Mouse (Mus musculus): Measurements from ENCODE around the gene Snx18. TPM values are rescaled to one million over a fixed set of nuclear protein-coding genes. Genes with fewer than 3 reads are reported as not detected.

Snx18 gene
- polyA plus RNA-seq, 1 experiment, result 19.9 TPM

DNA sequence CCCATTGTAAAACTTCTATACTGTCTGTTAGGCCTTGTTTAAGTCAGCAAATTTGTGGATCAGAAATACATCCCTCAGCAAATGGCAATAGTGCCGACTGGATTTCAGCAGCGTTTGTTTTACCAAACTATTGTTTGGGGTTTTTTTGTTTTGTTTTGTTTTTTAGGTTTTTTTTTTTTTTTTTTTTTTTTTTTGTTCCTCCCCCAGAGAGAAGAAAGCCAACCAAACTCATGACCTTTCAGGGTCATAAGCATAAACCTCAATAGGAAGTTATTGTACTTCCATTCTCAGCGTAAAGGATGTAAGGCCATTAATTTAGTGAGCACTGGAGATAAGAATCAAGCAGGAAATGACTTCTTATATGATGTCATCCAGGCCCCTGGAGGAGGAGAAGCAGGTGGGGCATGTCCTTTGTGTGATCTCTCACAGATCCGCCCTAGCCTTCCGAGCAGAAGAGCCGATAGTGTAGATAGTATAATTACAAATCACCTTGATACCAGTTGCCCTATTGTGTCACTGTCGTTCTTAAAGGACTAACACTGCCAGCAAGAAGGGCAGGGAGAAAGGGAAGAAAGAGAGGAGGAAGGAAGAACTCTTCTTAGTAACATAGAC is 38.5 kb downstream of the Snx18 start:
- H3K4me3 ChIP-seq, result no peak overlapping the region
- no peak for TF ChIP-seq MYOG (IDR thresholded peaks at IDR 0.05; ENCODE audit: control insufficient read depth in 1 of 3, insufficient read depth in 1 of 3, insufficient read length in 2 of 3, low read depth in 2 of 3)
- TF ChIP-seq TCF3 (IDR thresholded peaks at IDR 0.05; ENCODE audit: insufficient read length, low read depth), result no peak
- TF ChIP-seq MYOD1 (IDR thresholded peaks at IDR 0.05; ENCODE audit: control insufficient read depth in 1 of 3, insufficient read length in 2 of 3, low read depth in 2 of 3), result peak in 2 of 3 experiments; percentile 16 to 28
- peak overlapping the region; percentile 25 for H3K4me2 ChIP-seq (ENCODE audit: low read depth)
- H3ac ChIP-seq (ENCODE audit: control insufficient read depth, insufficient read length), result no peak overlapping the region
- no peaks in the 10 kb centered on the region for H3K27me3 ChIP-seq (ENCODE audit: control insufficient read depth, insufficient read depth, insufficient read length)
- no peaks in the 10 kb centered on the region for H3K36me3 ChIP-seq (ENCODE audit: control insufficient read depth, insufficient read depth)
- no peaks in the 10 kb centered on the region for H3K79me2 ChIP-seq (ENCODE audit: control insufficient read depth, insufficient read depth)

DNA sequence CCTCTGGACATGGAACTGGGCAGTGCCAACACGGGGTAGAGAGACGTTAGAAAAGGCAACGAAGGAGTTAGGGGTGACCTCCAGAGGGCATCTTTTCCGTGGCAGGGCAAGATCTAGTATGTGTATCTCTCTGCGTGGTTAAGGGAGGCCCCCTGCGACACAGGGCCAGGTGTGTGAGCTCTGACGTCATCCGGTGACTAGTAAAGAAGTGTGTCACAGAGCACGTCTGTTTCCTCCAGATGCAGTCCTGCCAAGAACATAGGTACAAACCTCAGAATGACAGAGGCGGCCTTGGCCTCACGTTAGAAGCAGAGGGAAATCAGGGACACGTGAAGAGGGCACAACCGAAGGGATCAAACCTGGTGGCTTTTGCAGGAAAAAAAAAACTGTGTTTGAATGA is 44.1 kb downstream of the Snx18 start:
- H3K4me2 ChIP-seq (ENCODE audit: low read depth), result no peak overlapping the region
- no peak overlapping the region for H3K4me3 ChIP-seq
- no peak for TF ChIP-seq MYOG (IDR thresholded peaks at IDR 0.05; ENCODE audit: control insufficient read depth in 1 of 3, insufficient read depth in 1 of 3, insufficient read length in 2 of 3, low read depth in 2 of 3)
- no peak for TF ChIP-seq TCF12 (IDR thresholded peaks at IDR 0.05; ENCODE audit: insufficient read depth, poor library complexity, severe bottlenecking)
- no peak for TF ChIP-seq CEBPB (IDR thresholded peaks at IDR 0.05; ENCODE audit: insufficient read depth, poor library complexity, severe bottlenecking)
- no peak for TF ChIP-seq TCF3 (IDR thresholded peaks at IDR 0.05; ENCODE audit: insufficient read length, low read depth)
- no peak for TF ChIP-seq POLR2AphosphoS2 (IDR thresholded peaks at IDR 0.05; ENCODE audit: insufficient read length, low read depth)
- TF ChIP-seq USF1 (IDR thresholded peaks at IDR 0.05; ENCODE audit: low read depth), result no peak
- no peak for TF ChIP-seq MAX (IDR thresholded peaks at IDR 0.05; ENCODE audit: low read depth)
- no peak for TF ChIP-seq MYOD1 (IDR thresholded peaks at IDR 0.05; ENCODE audit: control insufficient read depth in 1 of 3, insufficient read length in 2 of 3, low read depth in 2 of 3)
- no peak for TF ChIP-seq POLR2A (IDR thresholded peaks at IDR 0.05; ENCODE audit: insufficient read length, low read depth)
- no peak for TF ChIP-seq SRF (IDR thresholded peaks at IDR 0.05; ENCODE audit: control insufficient read depth, insufficient read length, low read depth)
- no peak for TF ChIP-seq E2F4 (IDR thresholded peaks at IDR 0.05; ENCODE audit: insufficient read depth)
- no peak for TF ChIP-seq REST (IDR thresholded peaks at IDR 0.05; ENCODE audit: insufficient read depth, insufficient read length)
- no peaks in the 10 kb centered on the region for H3K36me3 ChIP-seq (ENCODE audit: control insufficient read depth, insufficient read depth)
- no peaks in the 10 kb centered on the region for H3K27me3 ChIP-seq (ENCODE audit: control insufficient read depth, insufficient read depth, insufficient read length)
- H3ac ChIP-seq (ENCODE audit: control insufficient read depth, insufficient read length), result no peak overlapping the region
- no peaks in the 10 kb centered on the region for H3K79me2 ChIP-seq (ENCODE audit: control insufficient read depth, insufficient read depth)

DNA sequence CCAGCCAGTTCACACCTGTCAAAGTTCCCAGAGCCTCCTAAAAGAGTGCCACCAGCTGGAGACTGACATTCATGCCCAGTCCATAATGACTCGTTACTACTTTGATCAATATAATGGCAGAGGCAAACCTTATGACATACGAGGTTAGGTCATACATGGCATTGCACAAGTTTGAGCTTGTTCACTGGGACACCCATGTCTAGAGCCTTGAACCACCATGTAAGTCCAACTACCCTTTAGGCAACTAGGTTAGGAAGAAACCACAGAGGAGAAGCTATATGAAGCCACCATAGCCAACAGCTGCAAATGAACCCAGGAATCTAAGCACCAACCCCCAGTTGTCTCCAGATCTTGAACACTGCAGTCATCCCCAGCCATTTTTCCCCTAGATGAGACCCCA is 45.0 kb downstream of the Snx18 start:
- H3ac ChIP-seq (ENCODE audit: control insufficient read depth, insufficient read length), result no peak overlapping the region
- H3K36me3 ChIP-seq (ENCODE audit: control insufficient read depth, insufficient read depth), result no peaks in the 10 kb centered on the region
- TF ChIP-seq POLR2A (IDR thresholded peaks at IDR 0.05; ENCODE audit: insufficient read length, low read depth), result no peak
- TF ChIP-seq SRF (IDR thresholded peaks at IDR 0.05; ENCODE audit: control insufficient read depth, insufficient read length, low read depth), result no peak
- no peak for TF ChIP-seq MYOG (IDR thresholded peaks at IDR 0.05; ENCODE audit: control insufficient read depth in 1 of 3, insufficient read depth in 1 of 3, insufficient read length in 2 of 3, low read depth in 2 of 3)
- no peak for TF ChIP-seq POLR2AphosphoS2 (IDR thresholded peaks at IDR 0.05; ENCODE audit: insufficient read length, low read depth)
- no peak for TF ChIP-seq E2F4 (IDR thresholded peaks at IDR 0.05; ENCODE audit: insufficient read depth)
- no peak for TF ChIP-seq CEBPB (IDR thresholded peaks at IDR 0.05; ENCODE audit: insufficient read depth, poor library complexity, severe bottlenecking)
- no peak for TF ChIP-seq TCF12 (IDR thresholded peaks at IDR 0.05; ENCODE audit: insufficient read depth, poor library complexity, severe bottlenecking)
- no peak for TF ChIP-seq MYOD1 (IDR thresholded peaks at IDR 0.05; ENCODE audit: control insufficient read depth in 1 of 3, insufficient read length in 2 of 3, low read depth in 2 of 3)
- no peak for TF ChIP-seq REST (IDR thresholded peaks at IDR 0.05; ENCODE audit: insufficient read depth, insufficient read length)
- TF ChIP-seq USF1 (IDR thresholded peaks at IDR 0.05; ENCODE audit: low read depth), result no peak
- no peak overlapping the region for H3K4me3 ChIP-seq
- no peak overlapping the region for H3K4me2 ChIP-seq (ENCODE audit: low read depth)
- H3K27me3 ChIP-seq (ENCODE audit: control insufficient read depth, insufficient read depth, insufficient read length), result no peaks in the 10 kb centered on the region
- no peaks in the 10 kb centered on the region for H3K79me2 ChIP-seq (ENCODE audit: control insufficient read depth, insufficient read depth)

DNA sequence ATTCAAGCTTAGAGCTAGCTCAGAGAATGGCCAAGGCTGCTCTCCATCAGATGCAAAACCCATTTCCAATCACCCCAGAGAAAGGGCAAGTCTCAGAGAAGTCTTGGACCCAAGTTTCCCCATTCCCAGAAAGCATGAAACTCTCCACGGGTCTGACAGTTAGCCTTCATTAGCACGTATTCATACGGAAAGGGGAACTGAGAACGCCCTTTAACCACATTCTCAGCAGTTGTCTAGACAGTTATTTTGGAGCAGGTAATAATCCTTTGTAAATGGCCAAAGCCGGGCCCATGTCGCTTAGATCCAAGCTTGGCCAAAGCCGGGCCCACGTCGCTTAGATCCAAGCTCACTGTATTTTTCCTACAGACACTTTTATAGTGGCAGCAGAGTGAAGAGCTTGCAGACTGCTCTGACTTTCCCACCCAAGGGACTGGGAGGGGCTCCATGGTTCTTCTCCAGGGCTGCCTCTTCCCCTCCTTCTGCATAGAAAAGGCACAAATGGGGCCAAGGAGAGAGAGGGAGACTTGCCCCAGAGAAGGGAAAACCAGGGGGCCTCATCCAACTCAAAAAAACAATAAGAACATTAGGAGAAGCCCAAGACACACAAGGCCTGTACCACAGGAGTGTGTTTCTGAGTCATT is 46.2 kb downstream of the Snx18 start:
- H3K4me2 ChIP-seq (ENCODE audit: low read depth), result no peak overlapping the region
- no peaks in the 10 kb centered on the region for H3K79me2 ChIP-seq (ENCODE audit: control insufficient read depth, insufficient read depth)
- no peak for TF ChIP-seq CEBPB (IDR thresholded peaks at IDR 0.05; ENCODE audit: insufficient read depth, poor library complexity, severe bottlenecking)
- no peak for TF ChIP-seq POLR2A (IDR thresholded peaks at IDR 0.05; ENCODE audit: insufficient read length, low read depth)
- no peak for TF ChIP-seq REST (IDR thresholded peaks at IDR 0.05; ENCODE audit: insufficient read depth, insufficient read length)
- no peak for TF ChIP-seq TCF3 (IDR thresholded peaks at IDR 0.05; ENCODE audit: insufficient read length, low read depth)
- no peak for TF ChIP-seq E2F4 (IDR thresholded peaks at IDR 0.05; ENCODE audit: insufficient read depth)
- no peak for TF ChIP-seq MYOD1 (IDR thresholded peaks at IDR 0.05; ENCODE audit: control insufficient read depth in 1 of 3, insufficient read length in 2 of 3, low read depth in 2 of 3)
- no peak for TF ChIP-seq TCF12 (IDR thresholded peaks at IDR 0.05; ENCODE audit: insufficient read depth, poor library complexity, severe bottlenecking)
- no peak for TF ChIP-seq MYOG (IDR thresholded peaks at IDR 0.05; ENCODE audit: control insufficient read depth in 1 of 3, insufficient read depth in 1 of 3, insufficient read length in 2 of 3, low read depth in 2 of 3)
- TF ChIP-seq USF1 (IDR thresholded peaks at IDR 0.05; ENCODE audit: low read depth), result no peak
- TF ChIP-seq SRF (IDR thresholded peaks at IDR 0.05; ENCODE audit: control insufficient read depth, insufficient read length, low read depth), result no peak
- TF ChIP-seq MAX (IDR thresholded peaks at IDR 0.05; ENCODE audit: low read depth), result no peak
- TF ChIP-seq POLR2AphosphoS2 (IDR thresholded peaks at IDR 0.05; ENCODE audit: insufficient read length, low read depth), result no peak
- no peaks in the 10 kb centered on the region for H3K27me3 ChIP-seq (ENCODE audit: control insufficient read depth, insufficient read depth, insufficient read length)
- no peak overlapping the region for H3ac ChIP-seq (ENCODE audit: control insufficient read depth, insufficient read length)
- no peak overlapping the region for H3K4me3 ChIP-seq
- no peaks in the 10 kb centered on the region for H3K36me3 ChIP-seq (ENCODE audit: control insufficient read depth, insufficient read depth)
